Mouse (Mus musculus): ENCODE data around the gene Zbtb21.

DNA sequence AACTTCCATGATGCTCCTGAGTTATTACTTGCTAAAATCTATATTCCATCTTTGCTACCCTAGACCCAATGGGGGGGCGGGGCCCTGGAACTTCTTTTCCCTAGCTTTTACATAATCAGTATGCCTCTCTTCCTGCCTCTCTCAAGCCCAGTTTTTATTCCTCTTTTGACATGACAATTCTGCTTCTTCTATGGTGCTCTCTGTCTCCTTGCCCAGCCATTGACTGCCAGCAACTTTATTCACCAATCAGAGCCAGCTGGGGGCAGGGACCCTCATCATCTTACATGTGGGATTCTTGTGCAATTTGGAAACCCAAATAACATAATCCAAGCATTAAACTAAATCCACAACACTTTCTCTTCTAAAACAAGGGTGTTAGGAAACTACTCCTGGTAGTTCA, 18.9 kb upstream of the Zbtb21 start:
- TF ChIP-seq CTCF (conservative IDR thresholded peaks at IDR 0.05; ENCODE audit: low read length): no peak
- TF ChIP-seq POU5F1 (IDR thresholded peaks at IDR 0.05; ENCODE audit: borderline replicate concordance, low read length): no peak
